Comparison of ENCODE assay signal across 8 mouse cellular contexts in the genomic region with DNA sequence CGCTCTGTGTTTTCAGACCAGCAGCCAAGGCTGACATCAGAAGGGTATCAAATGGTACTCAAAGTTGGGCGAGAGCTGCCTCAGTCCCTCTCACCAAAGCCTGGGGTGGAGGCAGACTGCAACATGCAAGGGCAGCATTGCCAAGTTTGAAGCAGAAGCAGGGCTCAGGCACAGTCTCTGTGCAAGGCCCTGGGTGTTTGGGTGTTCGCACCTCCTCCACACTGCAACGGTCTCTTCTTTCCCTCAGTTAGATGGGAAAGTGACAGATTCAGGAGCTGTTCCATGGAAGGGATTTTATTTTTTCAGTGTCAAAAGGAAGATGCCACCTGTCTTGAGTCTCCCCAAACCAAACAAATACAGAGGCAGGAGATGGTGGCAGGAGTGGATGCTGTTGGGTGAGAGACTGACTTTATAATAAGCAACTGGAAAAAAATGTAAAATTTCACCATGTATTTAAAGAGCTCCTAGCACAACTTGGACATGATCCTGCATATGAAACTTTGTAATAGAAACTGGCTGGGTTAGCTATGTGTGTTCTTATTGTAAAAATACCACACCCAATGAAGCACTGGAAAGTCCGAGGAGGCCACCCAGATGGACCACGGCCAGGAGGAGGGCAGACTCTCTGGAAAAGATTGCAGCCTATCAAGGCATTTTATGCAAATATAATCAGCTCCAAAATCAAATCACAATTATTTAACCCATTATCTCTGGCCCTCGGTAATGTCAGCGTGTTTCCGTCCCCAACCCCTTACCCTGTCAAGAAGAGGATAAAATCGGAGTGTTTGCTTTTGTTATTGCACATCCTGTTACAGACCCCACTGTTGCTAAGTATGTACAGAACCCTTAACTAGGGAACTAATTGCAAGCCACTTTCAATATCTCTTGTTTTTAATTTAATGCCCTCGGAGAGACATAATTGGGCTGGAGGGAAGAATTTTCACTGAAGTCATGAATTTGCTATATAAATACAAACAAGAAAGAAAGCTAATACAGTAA.
A peak's percentile ranks its signal among the peaks of the same experiment; 100 is the strongest.
DNase-seq lines count a peak whose midpoint lies in the region; ATAC-seq and TF ChIP-seq lines count a peak whose summit lies in the region.

No protein-coding gene starts in this region.

- H3K9ac ChIP-seq in forebrain, embryonic 12.5 days: no peak overlapping the region
- H3K9ac ChIP-seq in neural tube, embryonic 13.5 days: no peak overlapping the region
- no peak overlapping the region for H3K9ac ChIP-seq in stomach, postnatal 0 days (ENCODE audit: low read length)
- H3K9ac ChIP-seq in midbrain, embryonic 15.5 days: no peak overlapping the region
- no peak overlapping the region for H3K9ac ChIP-seq in intestine, postnatal 0 days (ENCODE audit: low read depth, low read length)

- H3K36me3 ChIP-seq in forebrain, embryonic 12.5 days (replicated peaks): no peaks in the 10 kb centered on the region
- no peaks in the 10 kb centered on the region for H3K36me3 ChIP-seq in forebrain, embryonic 10.5 days (replicated peaks)
- H3K36me3 ChIP-seq in neural tube, embryonic 13.5 days: no peaks in the 10 kb centered on the region
- H3K36me3 ChIP-seq in stomach, postnatal 0 days (ENCODE audit: control insufficient read depth, insufficient read depth, low read length): no peaks in the 10 kb centered on the region
- no peaks in the 10 kb centered on the region for H3K36me3 ChIP-seq in midbrain, embryonic 15.5 days (replicated peaks)
- no peaks in the 10 kb centered on the region for H3K36me3 ChIP-seq in intestine, postnatal 0 days (ENCODE audit: control insufficient read depth, insufficient read depth)

- no peak overlapping the region for H3K4me2 ChIP-seq in forebrain, embryonic 12.5 days
- no peak overlapping the region for H3K4me2 ChIP-seq in neural tube, embryonic 13.5 days
- H3K4me2 ChIP-seq in stomach, postnatal 0 days (replicated peaks; ENCODE audit: low read depth): no peak overlapping the region
- no peak overlapping the region for H3K4me2 ChIP-seq in midbrain, embryonic 15.5 days
- no peak overlapping the region for H3K4me2 ChIP-seq in intestine, postnatal 0 days (replicated peaks; ENCODE audit: low read depth)

- DNase-seq in forebrain, embryonic 10.5 days (ENCODE audit: extremely low spot score, low spot score): no peak
- DNase-seq in neural tube, embryonic 10.5 days (ENCODE audit: extremely low spot score, low spot score): no peak
- peak; percentile 24 to 80 for DNase-seq in left cerebral cortex, postnatal 25 days (ENCODE audit: low spot score in 2 of 2)
- peak; percentile 31 for DNase-seq in stomach, postnatal 0 days (ENCODE audit: low spot score)

- H3K4me1 ChIP-seq in forebrain, embryonic 12.5 days: peaks cover 17% of the 10 kb centered on the region
- H3K4me1 ChIP-seq in forebrain, embryonic 10.5 days: peaks cover 19% of the 10 kb centered on the region
- peaks cover 27% of the 10 kb centered on the region for H3K4me1 ChIP-seq in neural tube, embryonic 13.5 days (replicated peaks)
- H3K4me1 ChIP-seq in stomach, postnatal 0 days (replicated peaks; ENCODE audit: control insufficient read depth, insufficient read depth): no peaks in the 10 kb centered on the region
- peaks cover 8% of the 10 kb centered on the region for H3K4me1 ChIP-seq in midbrain, embryonic 15.5 days
- no peaks in the 10 kb centered on the region for H3K4me1 ChIP-seq in intestine, postnatal 0 days (replicated peaks; ENCODE audit: control insufficient read depth, insufficient read depth, low read length)

- H3K27ac ChIP-seq in forebrain, embryonic 12.5 days: no peak overlapping the region
- H3K27ac ChIP-seq in forebrain, embryonic 10.5 days: no peak overlapping the region
- H3K27ac ChIP-seq in neural tube, embryonic 13.5 days (replicated peaks): no peak overlapping the region
- H3K27ac ChIP-seq in stomach, postnatal 0 days (replicated peaks): no peak overlapping the region
- no peak overlapping the region for H3K27ac ChIP-seq in midbrain, embryonic 15.5 days
- no peak overlapping the region for H3K27ac ChIP-seq in intestine, postnatal 0 days (ENCODE audit: low read depth, low read length)

- WGBS in forebrain, embryonic 12.5 days: 64% methylated on average over 11 of the region's 11 CpGs
- 90% methylated on average over 11 of the region's 11 CpGs for WGBS in forebrain, embryonic 10.5 days
- WGBS in neural tube, embryonic 13.5 days: 65% methylated on average over 11 of the region's 11 CpGs
- 61% methylated on average over 11 of the region's 11 CpGs for WGBS in stomach, postnatal 0 days
- 63% methylated on average over 11 of the region's 11 CpGs for WGBS in midbrain, embryonic 15.5 days
- 67% methylated on average over 11 of the region's 11 CpGs for WGBS in intestine, postnatal 0 days

- TF ChIP-seq EP300 in stomach, postnatal 0 days (optimal IDR thresholded peaks at IDR 0.05): no peak

- ATAC-seq in forebrain, embryonic 12.5 days (ENCODE audit: low FRiP score): peak; percentile 67
- ATAC-seq in neural tube, embryonic 13.5 days (ENCODE audit: low read depth): peak; percentile 60
- ATAC-seq in stomach, postnatal 0 days (ENCODE audit: low FRiP score, low TSS enrichment): no peak
- no peak for ATAC-seq in midbrain, embryonic 15.5 days (replicated peaks)
- ATAC-seq in intestine, postnatal 0 days: no peak

- no peak overlapping the region for H3K4me3 ChIP-seq in forebrain, embryonic 12.5 days (replicated peaks)
- H3K4me3 ChIP-seq in forebrain, embryonic 10.5 days: no peak overlapping the region
- no peak overlapping the region for H3K4me3 ChIP-seq in neural tube, embryonic 13.5 days
- H3K4me3 ChIP-seq in stomach, postnatal 0 days (ENCODE audit: low read depth, low read length): no peak overlapping the region
- H3K4me3 ChIP-seq in midbrain, embryonic 15.5 days: no peak overlapping the region
- no peak overlapping the region for H3K4me3 ChIP-seq in intestine, postnatal 0 days (ENCODE audit: low read depth, low read length)

- intact Hi-C loops in left cerebral cortex, postnatal 25 days (cut with DNase I): no loop called here

- H3K27me3 ChIP-seq in forebrain, embryonic 12.5 days: no peaks in the 10 kb centered on the region
- peaks cover 5% of the 10 kb centered on the region; the same call in 1 of the 2 replicates for H3K27me3 ChIP-seq in forebrain, embryonic 10.5 days (ENCODE audit: poor library complexity, severe bottlenecking)
- H3K27me3 ChIP-seq in neural tube, embryonic 13.5 days: peaks cover 25% of the 10 kb centered on the region
- no peaks in the 10 kb centered on the region for H3K27me3 ChIP-seq in stomach, postnatal 0 days (ENCODE audit: control insufficient read depth, insufficient read depth, low read length)
- H3K27me3 ChIP-seq in midbrain, embryonic 15.5 days (replicated peaks): no peaks in the 10 kb centered on the region
- H3K27me3 ChIP-seq in intestine, postnatal 0 days (replicated peaks; ENCODE audit: control insufficient read depth, insufficient read depth, low read length): no peaks in the 10 kb centered on the region

- no peak for TF ChIP-seq CTCF in stomach, postnatal 0 days (IDR thresholded peaks at IDR 0.05; ENCODE audit: low read depth)
- TF ChIP-seq CTCF in intestine, postnatal 0 days (IDR thresholded peaks at IDR 0.05; ENCODE audit: low read depth): no peak

- H3K9me3 ChIP-seq in forebrain, embryonic 12.5 days: no peaks in the 10 kb centered on the region
- H3K9me3 ChIP-seq in forebrain, embryonic 10.5 days: no peaks in the 10 kb centered on the region
- no peaks in the 10 kb centered on the region for H3K9me3 ChIP-seq in neural tube, embryonic 13.5 days
- no peaks in the 10 kb centered on the region for H3K9me3 ChIP-seq in stomach, postnatal 0 days (ENCODE audit: control insufficient read depth, low read length)
- no peaks in the 10 kb centered on the region for H3K9me3 ChIP-seq in midbrain, embryonic 15.5 days
- no peaks in the 10 kb centered on the region for H3K9me3 ChIP-seq in intestine, postnatal 0 days (ENCODE audit: control insufficient read depth)

Comparison
In these comparisons a context has a peak if more than half of its experiments do, and no peak if none do; other contexts are left out.
1. ATAC-seq: peak in forebrain, embryonic 12.5 days (single experiment) and neural tube, embryonic 13.5 days (single experiment); none in stomach, postnatal 0 days (single experiment), midbrain, embryonic 15.5 days (single experiment) and intestine, postnatal 0 days (single experiment).
2. DNase-seq: peak in left cerebral cortex, postnatal 25 days (2 of 2) and stomach, postnatal 0 days (single experiment); none in forebrain, embryonic 10.5 days (single experiment) and neural tube, embryonic 10.5 days (single experiment).